32 mouse cellular contexts compared by ENCODE assay signal in the genomic region with DNA sequence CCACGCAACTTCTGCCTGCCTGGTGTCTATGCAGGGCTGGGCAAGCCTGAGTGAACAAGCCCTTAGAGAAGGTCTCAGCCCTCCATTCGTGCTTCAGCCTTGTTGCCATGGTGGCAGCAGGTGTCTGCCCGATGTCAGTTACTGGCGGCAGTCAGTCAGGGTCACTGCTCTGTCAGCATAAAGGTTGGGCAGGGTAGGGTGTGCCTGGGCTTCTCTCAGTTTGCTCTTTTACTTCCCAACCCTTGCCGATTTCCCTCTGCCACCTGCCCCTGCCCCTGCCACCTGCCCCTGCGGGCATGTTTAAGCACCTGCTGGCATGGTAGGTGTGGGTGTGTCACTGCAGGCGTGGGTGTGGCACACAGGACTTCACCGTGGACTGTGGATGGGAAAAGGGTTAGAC.
DNase-seq lines count a peak whose midpoint lies in the region; ATAC-seq and TF ChIP-seq lines count a peak whose summit lies in the region.
"Had no signal": no experiment of that assay in that cellular context is flagged by ENCODE, and none has a peak within 500 bp of the region (broad histone marks: within the 10 kb centered on the region; RNA-seq: fewer than 3 reads in every experiment).

No protein-coding gene starts in this region.

- H3K4me1 ChIP-seq in heart, embryonic 11.5 days (ENCODE audit: control insufficient read depth, insufficient read depth, low read length): peaks cover 6% of the 10 kb centered on the region; the same call in 1 of the 2 replicates
- H3K4me1 ChIP-seq in midbrain, embryonic 15.5 days: peaks cover 33% of the 10 kb centered on the region
- peaks cover 15% of the 10 kb centered on the region for H3K4me1 ChIP-seq in midbrain, embryonic 16.5 days (ENCODE audit: control insufficient read depth, insufficient read depth, low read length)
- H3K4me1 ChIP-seq in stomach, postnatal 0 days (replicated peaks; ENCODE audit: control insufficient read depth, insufficient read depth): no peaks in the 10 kb centered on the region
- H3K4me1 ChIP-seq: liver, embryonic 12.5 days; megakaryocyte, embryonic 14.5 days had no signal

- 86% methylated on average over 8 of the region's 8 CpGs for WGBS in heart, embryonic 11.5 days (ENCODE audit: insufficient replicate concordance)
- 81% methylated on average over 8 of the region's 8 CpGs for WGBS in midbrain, embryonic 15.5 days
- 78% methylated on average over 8 of the region's 8 CpGs for WGBS in midbrain, embryonic 16.5 days
- WGBS in large intestine, adult 2 months: 32% methylated on average over 8 of the region's 8 CpGs
- 56% methylated on average over 8 of the region's 8 CpGs for WGBS in stomach, postnatal 0 days

- no peak overlapping the region for H3K4me2 ChIP-seq in heart, embryonic 11.5 days
- H3K4me2 ChIP-seq in midbrain, embryonic 15.5 days: no peak overlapping the region
- no peak overlapping the region for H3K4me2 ChIP-seq in midbrain, embryonic 16.5 days (ENCODE audit: low read length)
- no peak overlapping the region for H3K4me2 ChIP-seq in stomach, postnatal 0 days (replicated peaks; ENCODE audit: low read depth)
- H3K4me2 ChIP-seq: liver, embryonic 12.5 days had no signal

- no peaks in the 10 kb centered on the region for H3K27me3 ChIP-seq in heart, embryonic 11.5 days (ENCODE audit: control insufficient read depth, insufficient read depth, low read length)
- no peaks in the 10 kb centered on the region for H3K27me3 ChIP-seq in midbrain, embryonic 15.5 days (replicated peaks)
- no peaks in the 10 kb centered on the region for H3K27me3 ChIP-seq in midbrain, embryonic 16.5 days (ENCODE audit: control insufficient read depth, insufficient read depth, low read depth, low read length)
- no peaks in the 10 kb centered on the region for H3K27me3 ChIP-seq in stomach, postnatal 0 days (ENCODE audit: control insufficient read depth, insufficient read depth, low read length)
- H3K27me3 ChIP-seq: CH12.LX; liver, embryonic 12.5 days had no signal

- H3K36me3 ChIP-seq in heart, embryonic 11.5 days (ENCODE audit: control insufficient read depth, insufficient read depth, low read length): peaks cover 2% of the 10 kb centered on the region; the same call in 1 of the 2 replicates
- peaks cover 13% of the 10 kb centered on the region for H3K36me3 ChIP-seq in midbrain, embryonic 15.5 days (replicated peaks)
- peaks cover 5% of the 10 kb centered on the region; the same call in 1 of the 2 replicates for H3K36me3 ChIP-seq in midbrain, embryonic 16.5 days (ENCODE audit: control insufficient read depth, insufficient read depth, low read length)
- peaks cover 5% of the 10 kb centered on the region for H3K36me3 ChIP-seq in stomach, postnatal 0 days (ENCODE audit: control insufficient read depth, insufficient read depth, low read length)

- no peaks in the 10 kb centered on the region for H3K9me3 ChIP-seq in heart, embryonic 11.5 days (replicated peaks; ENCODE audit: control insufficient read depth, low read length)
- H3K9me3 ChIP-seq in midbrain, embryonic 15.5 days: no peaks in the 10 kb centered on the region
- H3K9me3 ChIP-seq in midbrain, embryonic 16.5 days (replicated peaks; ENCODE audit: control insufficient read depth, low read length, poor library complexity, severe bottlenecking): no peaks in the 10 kb centered on the region
- no peaks in the 10 kb centered on the region for H3K9me3 ChIP-seq in stomach, postnatal 0 days (ENCODE audit: control insufficient read depth, low read length)
- H3K9me3 ChIP-seq: G1E; heart, embryonic 10.5 days; liver, embryonic 12.5 days; megakaryocyte, embryonic 14.5 days had no signal

- ATAC-seq in heart, embryonic 11.5 days (replicated peaks; ENCODE audit: insufficient number of reproducible peaks, low FRiP score, low TSS enrichment): 0 out of 2 replicates have a peak, but pooled peaks have one; percentile 8
- no peak for ATAC-seq in midbrain, embryonic 15.5 days (replicated peaks)
- ATAC-seq in midbrain, embryonic 16.5 days: no peak
- peak; percentile 42; the same call in 1 of the 2 replicates for ATAC-seq in stomach, postnatal 0 days (ENCODE audit: low FRiP score, low TSS enrichment)
- ATAC-seq: forebrain, embryonic 14.5 days; hindbrain, embryonic 16.5 days; liver, embryonic 12.5 days; liver, postnatal 0 days; lung, postnatal 0 days had no signal

- intact Hi-C loops in heart, postnatal 36 days (cut with DNase I): loop anchor here (5.0 kb wide), 1 partner anchor 132 kb away; no protein-coding TSS in a partner anchor

- H3K4me3 ChIP-seq in heart, embryonic 11.5 days (ENCODE audit: low read depth, low read length): no peak overlapping the region
- no peak overlapping the region for H3K4me3 ChIP-seq in midbrain, embryonic 15.5 days
- H3K4me3 ChIP-seq in midbrain, embryonic 16.5 days (ENCODE audit: low read depth, low read length): no peak overlapping the region
- H3K4me3 ChIP-seq in stomach, postnatal 0 days (ENCODE audit: low read depth, low read length): no peak overlapping the region
- H3K4me3 ChIP-seq: heart, embryonic 10.5 days; liver, embryonic 12.5 days; megakaryocyte, embryonic 14.5 days; myocyte had no signal

- DNase-seq in heart, postnatal 36 days: no peak
- peak; percentile 32 for DNase-seq in large intestine, adult 2 months (ENCODE audit: low read depth, low spot score)
- DNase-seq in stomach, postnatal 0 days (ENCODE audit: low spot score): peak; percentile 23
- no peak for DNase-seq in lung, adult 18-20 months
- DNase-seq in adrenal gland, postnatal 36 days: no peak
- DNase-seq: adrenal gland, adult 8-10 months; cerebellum, adult 11 months; cerebellum, adult 9-10 months; cerebellum, postnatal 36 days; gastrocnemius, postnatal 25 days; heart, adult 11 months; heart, postnatal 4 days; kidney, adult 11 months; kidney, postnatal 25 days; layer of hippocampus, postnatal 36 days; left cerebral cortex, postnatal 4 days; liver, postnatal 0 days; lung, postnatal 4 days; right cerebral cortex, adult 18-20 months; spleen, adult 18-20 months had no signal

- no peak for TF ChIP-seq EP300 in stomach, postnatal 0 days (optimal IDR thresholded peaks at IDR 0.05)

- TF ChIP-seq CTCF in stomach, postnatal 0 days (IDR thresholded peaks at IDR 0.05; ENCODE audit: low read depth): no peak

- H3K9ac ChIP-seq in heart, embryonic 11.5 days (ENCODE audit: low read depth, low read length): no peak overlapping the region
- H3K9ac ChIP-seq in midbrain, embryonic 15.5 days: no peak overlapping the region
- H3K9ac ChIP-seq in midbrain, embryonic 16.5 days (ENCODE audit: low read depth, low read length): no peak overlapping the region
- no peak overlapping the region for H3K9ac ChIP-seq in stomach, postnatal 0 days (ENCODE audit: low read length)
- H3K9ac ChIP-seq: liver, embryonic 12.5 days; liver, postnatal 0 days had no signal

- H3K27ac ChIP-seq in heart, embryonic 11.5 days (ENCODE audit: low read depth, low read length): no peak overlapping the region
- 0 out of 2 replicates have a peak overlapping the region, but pooled peaks have one; percentile 10 for H3K27ac ChIP-seq in midbrain, embryonic 15.5 days
- no peak overlapping the region for H3K27ac ChIP-seq in midbrain, embryonic 16.5 days (ENCODE audit: low read length)
- H3K27ac ChIP-seq in stomach, postnatal 0 days (replicated peaks): no peak overlapping the region
- H3K27ac ChIP-seq: heart, embryonic 10.5 days; liver, embryonic 12.5 days had no signal

Comparison
In these comparisons a context has a peak if more than half of its experiments do, and no peak if none do; other contexts are left out.
1. ATAC-seq: peak in heart, embryonic 11.5 days (single experiment) and stomach, postnatal 0 days (single experiment); none in midbrain, embryonic 15.5 days (single experiment) and midbrain, embryonic 16.5 days (single experiment).
2. DNase-seq: peak in large intestine, adult 2 months (single experiment) and stomach, postnatal 0 days (single experiment); none in heart, postnatal 36 days (0 of 2), lung, adult 18-20 months (0 of 2) and adrenal gland, postnatal 36 days (0 of 2).